Mouse (Mus musculus) intestine, embryonic 14.5 days (tissue): Measurements from ENCODE around the gene Tbcc. TPM values are rescaled to one million over a fixed set of nuclear protein-coding genes. Genes with fewer than 3 reads are reported as not detected.
A peak's percentile ranks its signal among the peaks of the same experiment; 100 is the strongest.

Experiments
- ATAC-seq: fragments of 200-750 bp; cut with Nextera tagmentation; replicated peaks from 2 replicates; pipeline ENCODE4 v1.8.0; 2017; ENCODE audit warnings: low read depth, moderate number of reproducible peaks, moderate TSS enrichment, moderate library complexity; ENCODE audit not compliant: low FRiP score, low TSS enrichment
- DNase-seq: peaks from one replicate; pipeline ENCODE4 v3.0.0-alpha.2; 2018; ENCODE audit warnings: low spot score
- H3K27ac ChIP-seq: fragments of 300-500 bp; sonication (generic); 2 replicates; pipeline ENCODE4 v1.5.1; 2014; ENCODE audit warnings: low read depth, mild to moderate bottlenecking, control low read depth
- H3K27me3 ChIP-seq: fragments of 300-500 bp; sonication (generic); replicated peaks from 2 replicates; pipeline ENCODE4 v1.6.1; 2014; ENCODE audit warnings: low read length, control low read depth; ENCODE audit not compliant: control insufficient read depth, insufficient read depth
- H3K36me3 ChIP-seq: fragments of 300-500 bp; sonication (generic); 2 replicates; pipeline ENCODE4 v1.6.1; 2014; ENCODE audit warnings: low read length, control low read depth; ENCODE audit not compliant: control insufficient read depth, insufficient read depth
- H3K4me1 ChIP-seq: fragments of 300-500 bp; sonication (generic); replicated peaks from 2 replicates; pipeline ENCODE4 v1.6.1; 2014; ENCODE audit warnings: low read length, control low read depth, mixed read lengths; ENCODE audit not compliant: control insufficient read depth, insufficient read depth
- H3K4me2 ChIP-seq: fragments of 300-500 bp; sonication (generic); 2 replicates; pipeline ENCODE4 v1.6.1; 2014; ENCODE audit warnings: low read length
- H3K4me3 ChIP-seq: fragments of 300-500 bp; sonication (generic); 2 replicates; pipeline ENCODE4 v1.5.1; 2014; ENCODE audit warnings: low read depth, low read length, control low read depth, mixed read lengths
- H3K9ac ChIP-seq: fragments of 300-500 bp; sonication (generic); 2 replicates; pipeline ENCODE4 v1.6.1; 2014; ENCODE audit warnings: mild to moderate bottlenecking, low read length
- H3K9me3 ChIP-seq: fragments of 300-500 bp; sonication (generic); 2 replicates; pipeline ENCODE4 v1.6.1; 2016; ENCODE audit warnings: low read length, control low read depth; ENCODE audit not compliant: control insufficient read depth
- WGBS: fragments of 180-500 bp; shearing (Covaris S2); extraction: QIAGEN DNeasy Blood & Tissue Kit; methylation state at CpG from one replicate; pipeline ENCODE4 v1.1.7; 2014; 5-methylcytosine and 5-hydroxymethylcytosine counted together
- polyA plus RNA-seq: library from polyadenylated mRNA; unstranded; fragments of >200 nt; fragmentation: Nextera tagmentation; extraction: Ambion mirVana; gene quantifications from 2 replicates; pipeline ENCODE4 v1.2.1, GENCODE M21; 2014

Tbcc gene
- polyA plus RNA-seq, 1 experiment from 2014 or later, result 54.8 TPM

DNA sequence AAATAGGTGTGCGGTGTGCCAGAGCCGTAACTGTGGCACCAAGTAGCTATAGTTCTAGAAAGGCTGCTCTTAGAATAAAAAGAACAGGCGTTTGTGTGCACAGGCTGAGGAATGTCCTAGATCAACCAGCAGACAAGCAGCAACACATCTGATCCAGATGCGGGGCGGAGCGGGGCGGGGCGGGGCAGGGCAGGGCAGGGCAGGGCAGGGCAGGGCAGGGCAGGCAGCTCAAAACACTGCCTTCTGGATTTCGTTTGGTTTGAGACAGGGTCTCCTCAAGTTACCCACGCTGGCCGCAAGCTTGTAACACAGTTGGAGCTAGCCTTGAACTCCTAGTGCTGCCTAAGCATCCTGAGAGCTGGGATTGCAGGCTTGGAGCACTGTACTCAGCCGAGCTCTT is 38.8 kb downstream of the Tbcc start:
- peaks cover 63% of the 10 kb centered on the region for H3K36me3 ChIP-seq
- ATAC-seq, result no peak
- DNase-seq, result no peak

DNA sequence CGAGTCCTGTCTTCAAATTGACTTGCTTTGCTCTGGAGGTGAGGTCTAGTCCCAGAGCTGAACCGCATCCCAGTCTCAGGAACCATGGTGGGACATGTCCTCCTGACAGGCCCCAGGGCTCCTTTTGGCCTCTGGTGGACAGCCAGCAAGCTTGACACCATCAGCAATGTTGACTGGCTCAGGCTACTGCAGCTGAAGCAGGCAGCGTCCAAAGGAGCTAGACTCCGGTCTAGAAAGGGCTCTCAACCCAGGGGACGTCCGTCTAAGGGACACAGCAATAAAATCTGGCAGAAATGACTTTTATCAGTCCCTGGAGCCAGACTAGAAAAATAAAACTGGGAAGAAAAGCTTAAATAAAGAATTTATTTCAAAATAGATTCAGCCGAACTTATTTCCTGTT is 39.4 kb downstream of the Tbcc start:
- Histone ChIP-seq H3K27ac (no peak overlapping the region), H3K9me3 (no peaks in the 10 kb centered on the region), H3K36me3 (peaks cover 69% of the 10 kb centered on the region), H3K4me3 (no peak overlapping the region), H3K4me1 (no peaks in the 10 kb centered on the region), H3K9ac (no peak overlapping the region), H3K27me3 (no peaks in the 10 kb centered on the region), H3K4me2 (no peak overlapping the region)
- DNase-seq (no peak), ATAC-seq (no peak)
- WGBS, result 88% methylated on average over 7 of the region's 7 CpGs

More for the DNA sequence above, 38.8 kb downstream of the Tbcc start:
- no peaks in the 10 kb centered on the region for H3K4me1 ChIP-seq
- H3K9ac ChIP-seq, result no peak overlapping the region
- no peak overlapping the region for H3K4me3 ChIP-seq
- 78% methylated on average over 12 of the region's 12 CpGs for WGBS
- H3K4me2 ChIP-seq, result no peak overlapping the region
- no peaks in the 10 kb centered on the region for H3K9me3 ChIP-seq
- no peaks in the 10 kb centered on the region for H3K27me3 ChIP-seq
- H3K27ac ChIP-seq, result no peak overlapping the region

DNA sequence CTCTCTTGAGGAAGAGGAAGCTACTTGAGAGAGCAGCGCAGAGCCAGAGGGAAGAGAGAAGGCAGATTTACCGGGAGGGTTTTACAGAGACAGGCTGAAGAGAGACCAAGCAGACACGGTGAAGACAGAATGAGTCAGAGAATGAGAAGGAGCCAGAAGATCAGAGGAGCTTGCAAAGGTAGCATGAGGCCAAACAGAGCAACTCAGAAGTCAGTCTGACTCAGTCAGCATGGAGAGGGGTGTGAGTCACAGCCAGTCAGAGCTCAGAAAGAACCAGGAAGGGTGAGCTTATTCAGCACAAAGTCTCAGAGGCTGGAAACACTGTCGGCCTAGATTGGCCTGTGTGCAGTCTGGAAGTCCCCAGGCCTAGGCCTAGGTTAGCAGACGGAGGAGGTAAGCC is 42.5 kb downstream of the Tbcc start:
- no peak overlapping the region for H3K27ac ChIP-seq
- DNase-seq (no peak), ATAC-seq (no peak)
- H3K36me3 ChIP-seq, result peaks cover 95% of the 10 kb centered on the region
- H3K9me3 ChIP-seq, result no peaks in the 10 kb centered on the region
- no peaks in the 10 kb centered on the region for H3K4me1 ChIP-seq
- WGBS, result 94% methylated on average over 5 of the region's 5 CpGs
- no peak overlapping the region for H3K4me3 ChIP-seq
- no peaks in the 10 kb centered on the region for H3K27me3 ChIP-seq
- H3K9ac ChIP-seq, result no peak overlapping the region
- H3K4me2 ChIP-seq, result no peak overlapping the region

DNA sequence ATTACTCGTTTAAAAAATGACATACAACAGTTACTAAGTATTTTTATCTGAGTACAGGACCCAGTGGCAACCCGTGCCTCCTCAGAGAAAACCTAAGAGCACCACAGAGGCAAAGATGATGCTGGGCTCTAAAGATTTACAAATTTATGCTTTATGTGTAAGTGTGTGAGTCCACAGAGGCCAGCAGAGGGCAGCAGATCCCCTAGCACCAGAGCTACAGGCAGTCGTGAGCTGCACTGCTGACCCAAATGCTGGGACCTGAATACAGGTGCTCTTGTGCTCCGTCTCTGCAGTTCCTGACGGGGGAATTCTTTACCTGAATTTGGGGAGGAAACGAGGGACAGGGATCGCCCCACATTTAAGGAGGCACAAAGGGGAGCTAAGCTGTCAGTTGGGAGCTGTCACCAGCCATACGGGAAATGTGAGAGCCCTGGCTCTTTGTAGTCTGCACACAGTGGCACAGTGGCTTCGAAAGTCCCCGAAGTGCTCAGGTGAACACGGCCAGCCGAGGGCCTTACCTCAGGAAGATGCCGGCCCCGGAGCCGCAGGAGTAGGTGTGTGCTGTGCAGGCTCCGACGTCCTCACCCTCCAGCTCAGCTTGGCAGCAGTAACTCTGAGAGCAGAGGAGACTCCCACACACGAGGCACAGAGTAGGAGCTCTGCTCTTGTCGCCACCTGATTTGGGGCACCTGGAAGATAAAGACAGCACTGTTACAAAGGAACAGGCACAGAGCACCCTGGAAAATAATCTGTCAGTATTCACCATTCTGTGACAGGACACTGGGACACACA is 43.3 kb downstream of the Tbcc start:
- Histone ChIP-seq H3K4me1 (no peaks in the 10 kb centered on the region), H3K36me3 (peaks cover 98% of the 10 kb centered on the region), H3K27me3 (no peaks in the 10 kb centered on the region), H3K9me3 (no peaks in the 10 kb centered on the region), H3K27ac (no peak overlapping the region), H3K4me2 (no peak overlapping the region), H3K9ac (no peak overlapping the region), H3K4me3 (no peak overlapping the region)
- WGBS, result 82% methylated on average over 19 of the region's 19 CpGs
- ATAC-seq (no peak), DNase-seq (peak; percentile 75)

DNA sequence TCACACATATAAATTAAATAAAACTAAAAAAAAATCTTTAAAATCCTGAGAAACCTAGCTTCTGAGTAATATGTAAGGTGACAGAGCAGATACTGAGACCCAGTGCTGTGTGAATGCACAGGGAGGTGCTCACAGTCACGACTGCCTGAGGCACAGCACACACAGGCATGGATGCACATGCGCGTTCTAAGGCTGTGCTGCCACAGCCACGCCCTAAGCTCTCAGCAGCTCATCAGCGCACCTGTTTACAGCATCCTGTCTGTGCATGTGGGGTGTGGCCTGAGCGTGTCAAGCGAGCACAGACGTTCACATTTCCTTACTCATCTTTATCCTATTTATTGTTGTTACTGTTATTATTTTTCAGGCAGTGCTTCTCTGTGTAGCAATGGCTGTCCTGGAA is 50.0 kb downstream of the Tbcc start:
- WGBS, result 92% methylated on average over 8 of the region's 8 CpGs
- H3K4me3 ChIP-seq, result no peak overlapping the region

More for the DNA sequence above, 50.0 kb downstream of the Tbcc start:
- Histone ChIP-seq H3K9ac (no peak overlapping the region), H3K9me3 (no peaks in the 10 kb centered on the region), H3K27me3 (no peaks in the 10 kb centered on the region), H3K36me3 (peaks cover 99% of the 10 kb centered on the region), H3K27ac (no peak overlapping the region), H3K4me2 (no peak overlapping the region), H3K4me1 (no peaks in the 10 kb centered on the region)
- ATAC-seq, result no peak
- DNase-seq, result no peak

Other genes with a start within 250 kb of the Tbcc start
- 42.1 and 45.7 TPM in 2 replicates for gene Klc4, start 244.7 kb upstream of the Tbcc start, polyA plus RNA-seq
- 134 and 144 TPM in 2 replicates for gene Mrpl2, start 244.5 kb upstream of the Tbcc start, polyA plus RNA-seq
- 43.4 and 43.7 TPM in 2 replicates for gene Cul7, start 240.3 kb upstream of the Tbcc start, polyA plus RNA-seq
- gene Rrp36, start 216.3 kb upstream of the Tbcc start, polyA plus RNA-seq, result 49.1 and 57.7 TPM in 2 replicates
- 156 and 161 TPM in 2 replicates for gene Mea1, start 211.9 kb upstream of the Tbcc start, polyA plus RNA-seq
- gene Klhdc3, start 209.8 kb upstream of the Tbcc start, polyA plus RNA-seq, result 109 and 110 TPM in 2 replicates
- gene Ppp2r5d, start 185.6 kb upstream of the Tbcc start, polyA plus RNA-seq, result 85.6 and 88.5 TPM in 2 replicates
- gene Pex6, start 179.2 kb upstream of the Tbcc start, polyA plus RNA-seq, result 18.3 and 20.8 TPM in 2 replicates
- gene Gnmt, start 161.5 kb upstream of the Tbcc start, polyA plus RNA-seq, result 0.23 and 1.5 TPM in 2 replicates
- gene Cnpy3, start 138.5 kb upstream of the Tbcc start, polyA plus RNA-seq, result 69.0 and 70.4 TPM in 2 replicates
- gene Ptcra, start 127.0 kb upstream of the Tbcc start, polyA plus RNA-seq, result 0.69 and 0.74 TPM in 2 replicates
- gene 2310039H08Rik, start 118.0 kb upstream of the Tbcc start, polyA plus RNA-seq, result 87.5 and 89.9 TPM in 2 replicates
- gene Rpl7l1, start 108.0 kb upstream of the Tbcc start, polyA plus RNA-seq, result 133 and 150 TPM in 2 replicates
- 5.5 and 6.6 TPM in 2 replicates for gene Bicral, start 32.2 kb upstream of the Tbcc start, polyA plus RNA-seq
- gene Prph2, start 19.8 kb downstream of the Tbcc start, polyA plus RNA-seq, result not detected in 2 replicates
- gene Ubr2, start 119.9 kb downstream of the Tbcc start, polyA plus RNA-seq, result 21.3 and 23.8 TPM in 2 replicates